Mouse (Mus musculus) heart, adult 11 months (tissue): ENCODE measurements around the gene Cdh12.
A peak's percentile ranks its signal among the peaks of the same experiment; 100 is the strongest.
"Not testable (repeated sequence)": the region's sequence is repeated elsewhere in the genome, so short reads cannot be mapped to it uniquely, and the experiment has no call there.

ENCODE experiments used
- DNase-seq: peaks from one replicate; pipeline ENCODE4 v3.0.0; 2022

The Cdh12 gene

DNA sequence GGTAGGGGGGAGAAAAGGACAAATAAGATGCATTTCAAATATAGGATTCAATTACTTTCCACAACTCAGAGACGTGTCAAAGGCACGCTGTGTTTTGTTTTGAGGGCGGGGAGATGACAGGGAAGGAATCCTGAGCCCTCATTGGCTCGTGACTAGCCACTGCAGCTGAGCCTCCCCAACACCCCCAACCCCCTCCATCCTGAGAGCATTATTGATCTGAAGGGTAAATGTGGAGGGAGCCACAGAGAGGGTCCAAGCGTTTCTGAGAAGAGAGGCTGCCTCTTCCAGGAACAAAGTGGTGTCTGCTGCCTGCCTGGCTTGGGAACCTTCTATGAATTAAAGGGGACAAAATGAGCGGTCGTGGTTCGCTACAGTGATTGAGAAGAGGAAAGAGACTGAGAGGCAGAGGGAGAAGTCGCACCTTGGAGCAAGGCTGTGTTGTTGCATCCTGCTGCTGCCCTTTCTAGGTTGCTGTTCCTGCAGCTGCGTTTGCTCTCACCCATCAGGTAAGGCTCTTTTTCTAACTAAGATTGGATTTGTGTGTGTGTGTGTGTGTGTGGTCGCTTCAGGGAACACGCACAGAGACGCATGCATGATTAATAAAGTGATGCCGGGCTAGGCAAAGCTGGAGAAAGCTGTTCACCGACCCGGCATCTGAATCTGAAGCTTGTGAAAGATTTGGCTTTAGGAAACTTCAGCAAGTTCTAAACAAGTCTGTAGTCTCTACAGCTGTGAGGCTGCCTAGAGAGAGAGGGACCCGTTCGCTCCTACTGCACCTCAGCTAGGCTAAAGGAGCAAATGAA, at the start of gene Cdh12:
Cdh12 (plus strand) TSS at position 405 of the 803 bp plus-strand sequence.
- peak; percentile 67 for DNase-seq

DNA sequence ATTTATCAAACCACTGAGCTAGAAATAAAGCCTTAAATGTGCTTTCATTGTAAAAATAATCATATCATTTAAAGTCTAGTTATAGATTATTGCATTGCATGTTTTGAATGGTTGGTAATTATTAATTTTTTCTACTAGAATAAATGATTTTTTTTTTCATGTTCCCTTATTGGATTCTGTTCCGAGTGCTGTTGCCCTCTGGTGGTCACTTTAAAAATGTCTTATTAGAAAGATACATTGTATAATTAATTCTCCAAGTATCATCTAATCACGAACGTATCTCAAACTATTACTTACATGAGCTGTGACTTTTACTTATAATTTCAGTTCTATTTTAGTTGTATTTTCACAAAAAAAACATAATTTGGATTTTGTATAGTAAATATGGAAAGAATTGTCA, 45.5 kb upstream of the Cdh12 start:
- DNase-seq: no peak

DNA sequence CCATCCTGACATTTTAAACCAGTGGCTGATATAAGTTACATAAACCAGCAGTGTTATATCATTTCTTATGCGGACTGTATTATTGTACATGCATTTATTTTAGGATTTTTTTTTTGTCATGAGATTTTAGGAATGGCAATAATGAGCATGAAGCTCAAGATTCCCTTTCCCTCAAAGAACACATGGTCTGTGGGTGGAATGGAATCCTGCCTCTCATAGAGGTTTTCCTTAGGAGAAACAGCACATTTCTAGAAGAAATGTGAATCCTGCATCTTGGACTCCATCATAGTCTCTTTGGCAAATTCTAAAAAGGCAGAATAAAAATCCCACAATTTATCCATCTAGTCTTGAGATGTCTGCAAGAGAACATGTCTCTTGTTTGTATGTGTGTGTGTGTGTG, 35.7 kb upstream of the Cdh12 start:
- no peak for DNase-seq

DNA sequence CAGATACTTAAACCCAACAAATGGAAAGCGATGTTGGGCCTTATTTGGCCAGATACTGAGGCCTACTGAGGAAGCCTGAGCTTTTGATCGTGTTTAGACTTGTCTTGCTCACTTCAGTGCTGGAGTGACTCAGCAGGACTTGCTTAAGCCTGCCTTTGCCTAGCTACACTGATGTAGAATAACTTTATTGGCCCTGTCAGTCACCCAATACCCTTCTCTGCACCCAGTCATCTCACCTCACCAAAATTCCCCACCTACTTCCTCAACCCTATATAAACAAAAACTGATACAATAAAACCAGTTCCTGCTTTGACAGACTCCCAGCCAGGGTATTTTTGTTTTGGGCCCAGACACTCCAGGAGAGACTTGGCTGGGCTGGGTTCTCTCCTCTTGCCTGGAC, 12.7 kb upstream of the Cdh12 start:
- no peak for DNase-seq

DNA sequence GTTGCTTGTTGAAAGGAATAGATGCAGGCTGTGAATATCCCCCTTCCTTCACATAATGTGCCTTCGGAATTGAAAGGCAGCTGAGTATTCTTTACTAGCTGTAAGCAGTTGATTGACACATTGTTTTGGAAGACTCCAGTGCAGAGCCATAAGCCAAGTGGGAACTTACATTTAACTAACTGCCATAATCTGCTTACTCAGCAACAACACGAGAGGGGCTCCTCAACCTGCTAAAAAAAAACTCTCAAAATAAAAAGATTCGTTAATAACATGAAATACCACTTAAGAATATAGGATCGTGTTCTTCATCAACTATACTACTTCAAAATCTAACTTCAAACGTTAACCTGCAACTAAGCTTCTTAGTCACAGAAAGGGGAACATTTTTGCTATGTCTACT, 1.5 kb downstream of the Cdh12 start:
- no peak for DNase-seq

DNA sequence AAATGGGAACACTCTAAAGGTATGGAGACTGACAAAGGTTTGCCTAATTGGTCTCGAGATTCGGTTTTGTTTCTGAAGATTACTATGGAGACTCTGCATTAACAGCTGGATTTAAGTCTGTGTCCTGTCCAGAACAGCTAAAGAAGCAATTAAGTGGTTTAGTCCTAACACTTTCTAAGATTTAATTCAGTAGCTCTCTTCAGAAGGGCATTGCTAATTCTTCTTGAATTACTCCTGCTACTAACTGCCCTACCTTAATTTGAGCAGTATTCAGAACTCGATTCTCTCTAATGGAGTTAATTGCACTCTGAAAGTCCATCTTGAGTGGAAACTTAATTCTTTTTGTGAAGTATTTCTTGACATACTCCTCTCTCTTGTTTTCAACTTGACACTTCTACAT, 9.4 kb downstream of the Cdh12 start:
- DNase-seq: no peak

DNA sequence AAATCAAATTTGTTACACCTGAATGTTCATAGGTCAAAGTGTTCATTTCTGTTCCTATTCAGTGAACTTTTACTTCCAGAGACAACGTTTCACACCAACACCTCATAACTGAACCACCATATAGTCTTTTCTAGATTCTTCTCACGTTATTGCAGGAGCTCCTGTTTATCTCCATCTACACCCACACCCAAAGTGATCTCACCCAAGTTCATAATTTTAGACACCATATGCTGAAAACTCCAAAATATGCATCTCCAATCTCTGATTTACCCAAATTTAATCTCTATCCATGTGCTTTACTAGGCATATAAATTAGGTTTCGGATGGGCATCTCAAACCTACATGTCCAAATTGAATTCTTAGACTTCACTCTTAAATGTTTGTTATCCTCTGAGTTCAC, 13.4 kb downstream of the Cdh12 start:
- no peak for DNase-seq

DNA sequence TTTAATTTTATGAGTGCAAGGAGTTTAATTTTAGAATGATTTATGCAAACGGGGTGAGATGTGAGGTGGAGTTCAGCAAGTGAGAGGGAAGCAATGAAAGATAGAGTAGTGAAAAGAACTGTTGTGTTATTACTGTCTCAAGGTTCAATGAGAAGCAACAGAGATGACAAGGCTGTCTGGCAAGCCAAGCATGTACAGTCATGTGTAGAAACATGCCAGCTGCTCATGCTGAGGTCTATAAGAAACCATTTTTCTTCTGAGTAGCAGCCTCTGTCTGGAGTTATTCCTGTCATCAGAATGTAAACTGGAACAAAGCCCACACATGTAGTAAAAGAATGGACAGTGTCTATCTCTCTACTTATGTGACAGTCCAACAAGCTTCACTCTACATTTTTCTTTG, 14.5 kb downstream of the Cdh12 start:
- DNase-seq: no peak

DNA sequence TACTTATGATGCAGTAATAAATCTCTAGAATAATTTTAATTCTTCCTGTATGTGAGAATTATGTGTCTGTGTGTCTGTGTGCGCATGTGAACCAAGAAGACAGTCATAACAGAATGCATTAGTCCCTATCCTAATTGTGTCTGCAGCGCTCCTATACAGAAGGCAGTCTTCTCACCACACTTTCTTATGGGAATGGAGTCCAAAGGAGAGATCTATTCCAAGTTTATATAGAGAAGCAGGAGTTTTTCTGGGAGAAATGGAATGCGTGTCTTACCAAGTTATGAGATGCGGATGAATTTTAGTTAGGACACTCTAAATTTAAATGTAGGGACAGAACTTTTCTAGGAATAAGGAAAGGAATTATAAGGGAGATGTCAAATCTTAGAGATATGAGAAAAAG, 101.9 kb downstream of the Cdh12 start:
- DNase-seq: no peak

DNA sequence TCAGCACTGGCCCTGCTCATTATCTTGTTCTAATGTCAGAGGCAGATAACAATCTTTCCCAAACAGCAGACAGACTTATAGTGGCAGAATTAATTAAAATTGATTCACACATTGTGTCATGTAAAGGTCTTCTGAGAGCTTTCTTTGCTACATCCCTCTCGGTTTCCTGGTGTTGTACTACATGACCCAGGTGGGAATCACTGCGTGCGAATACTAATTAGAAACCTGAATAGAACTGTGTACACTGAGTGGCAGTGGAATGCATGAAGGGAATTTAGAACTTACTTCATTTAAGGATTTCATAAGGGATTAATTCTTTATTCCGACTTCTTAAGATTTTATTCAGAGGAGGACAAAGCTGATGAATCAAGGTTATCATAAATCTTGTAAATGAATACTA, 121.9 kb downstream of the Cdh12 start:
- DNase-seq: no peak

DNA sequence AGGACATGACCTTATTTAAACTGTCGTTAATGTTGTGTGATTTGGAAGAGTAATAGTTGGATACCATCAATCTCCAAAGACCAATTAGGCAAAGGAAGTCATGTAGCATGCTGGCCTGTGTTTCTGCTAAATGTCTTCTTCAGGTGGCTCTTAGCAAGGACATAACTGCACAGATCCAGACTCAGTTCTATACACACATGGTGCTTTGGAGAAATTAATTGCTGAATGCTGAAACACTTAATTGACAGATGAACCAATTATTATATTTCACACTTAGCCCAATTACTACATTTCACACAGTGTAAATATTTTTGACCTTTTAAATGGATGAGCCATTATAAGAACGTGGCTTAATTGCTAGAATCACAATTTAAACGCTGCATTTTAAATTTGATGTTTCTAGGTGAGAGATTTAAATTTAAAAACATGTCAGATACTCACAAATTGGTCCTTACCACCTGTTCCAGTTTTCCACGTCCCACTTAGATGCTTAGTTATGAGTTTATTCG, 133.6 kb downstream of the Cdh12 start:
- DNase-seq: peak; percentile 27

DNA sequence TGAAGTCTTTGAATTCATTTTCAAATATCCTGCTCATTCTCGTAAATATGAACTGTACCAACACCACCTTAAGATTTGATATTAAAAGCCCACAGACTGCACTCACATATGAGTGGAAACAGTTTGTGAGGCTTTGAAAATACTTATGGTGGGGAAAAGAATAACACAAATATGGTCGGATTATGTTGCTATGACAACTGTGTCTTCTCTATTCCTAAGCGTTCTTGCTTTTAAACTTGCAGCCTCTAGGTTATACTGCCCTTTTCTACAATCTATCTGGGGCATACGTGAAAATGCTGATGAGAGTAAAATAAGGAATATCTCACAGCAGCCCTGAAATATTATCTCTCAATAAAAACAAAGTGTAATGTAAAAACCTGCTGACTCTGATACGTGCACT, 142.5 kb downstream of the Cdh12 start:
- no peak for DNase-seq

DNA sequence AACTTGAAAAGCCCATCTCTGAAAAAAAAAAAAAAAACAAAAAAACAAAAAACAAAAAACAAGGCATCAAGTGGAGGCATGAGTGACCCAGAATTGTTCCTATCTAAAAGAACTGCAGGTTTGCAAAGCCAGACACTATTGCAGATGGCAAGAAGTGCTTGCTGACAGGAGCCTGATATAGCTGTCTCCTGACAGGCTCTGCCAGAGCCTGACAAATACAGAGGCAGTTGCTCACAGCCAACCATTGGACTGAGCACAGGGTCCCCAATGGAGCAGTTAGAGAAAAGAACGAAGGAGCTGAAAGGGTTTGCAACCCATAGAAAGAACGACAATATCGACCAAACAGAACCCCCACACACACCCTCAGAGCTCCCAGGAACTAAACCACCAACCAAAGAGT, 156.7 kb downstream of the Cdh12 start:
- DNase-seq: peak; percentile 92

DNA sequence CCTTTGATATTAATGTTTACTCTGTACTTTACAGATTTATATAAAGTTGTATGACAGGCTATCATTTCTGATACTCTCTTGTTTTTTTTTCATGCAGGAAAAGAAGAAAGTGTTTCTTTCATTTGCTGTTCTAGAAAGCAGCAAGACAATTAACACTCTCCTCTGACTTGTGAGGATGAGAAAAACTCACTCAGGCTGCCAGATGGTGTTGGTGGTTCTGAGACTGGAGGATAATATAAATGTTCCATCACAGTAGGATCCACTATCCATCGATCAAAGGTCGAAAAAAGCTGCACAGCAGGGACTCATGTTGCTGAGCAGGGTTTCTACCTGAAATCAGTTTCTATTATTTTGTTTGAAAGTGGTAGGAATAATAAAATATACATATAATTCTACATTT, 185.5 kb downstream of the Cdh12 start:
- DNase-seq: no peak

DNA sequence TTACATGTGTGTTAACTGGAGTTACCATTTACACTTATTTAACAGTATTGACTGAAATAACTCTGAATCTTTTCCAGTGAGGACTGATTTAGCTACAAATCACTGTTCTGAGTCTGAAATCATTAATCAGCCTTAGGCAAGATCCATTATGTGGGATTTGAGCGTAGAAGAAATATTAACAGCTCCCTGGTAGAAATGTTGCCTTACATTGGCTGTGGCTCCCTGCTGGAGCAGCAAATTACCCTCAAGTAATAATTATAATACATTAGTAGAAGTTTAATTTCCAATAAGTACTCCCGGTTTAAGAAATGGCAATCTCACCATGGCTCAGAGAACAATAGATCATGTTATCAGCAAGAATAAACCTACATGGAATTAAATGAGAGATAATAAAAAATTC, 190.1 kb downstream of the Cdh12 start:
- no peak for DNase-seq

DNA sequence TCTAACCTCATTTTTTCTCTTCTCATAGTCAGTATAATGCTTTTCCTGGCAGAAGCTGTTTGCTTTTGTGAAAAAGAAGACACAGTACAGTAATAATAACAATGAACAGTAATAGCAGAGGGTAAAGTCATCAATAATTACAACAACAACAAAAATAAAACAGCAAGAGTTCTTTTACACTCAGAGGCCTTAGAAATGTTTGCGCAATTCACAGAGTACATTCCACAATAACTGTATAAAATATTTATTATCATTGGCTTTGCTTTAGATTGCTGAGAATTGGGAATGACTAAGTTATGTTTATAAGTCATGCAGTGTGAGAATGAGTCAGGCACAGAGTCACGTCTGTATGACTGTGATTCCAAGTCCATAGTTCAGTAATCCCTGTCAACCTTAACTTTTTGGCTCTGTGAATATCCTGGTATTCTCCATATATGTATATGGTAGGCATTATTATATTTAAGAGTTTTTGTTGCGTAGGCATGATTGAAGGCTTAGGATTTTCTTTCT, 193.9 kb downstream of the Cdh12 start:
- DNase-seq: no peak

DNA sequence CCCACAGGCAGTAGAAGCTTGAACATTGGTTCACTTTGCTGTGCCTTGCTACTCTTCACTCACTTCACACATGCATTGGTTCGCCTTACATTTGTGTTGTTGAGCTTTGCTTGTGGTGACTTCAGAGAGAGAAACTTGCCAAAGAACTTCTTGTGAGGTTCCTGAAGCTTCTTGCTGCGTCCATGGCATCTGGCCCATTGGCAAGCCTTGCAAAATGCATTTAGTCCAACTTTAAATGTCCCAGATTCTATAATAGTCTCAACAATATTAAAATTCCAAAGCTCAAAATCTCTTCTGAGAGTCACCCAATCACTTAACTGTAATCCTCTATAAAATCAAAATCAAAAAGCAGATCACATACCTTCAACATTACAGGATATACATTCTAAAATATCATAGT, 211.2 kb downstream of the Cdh12 start:
- DNase-seq: no peak

DNA sequence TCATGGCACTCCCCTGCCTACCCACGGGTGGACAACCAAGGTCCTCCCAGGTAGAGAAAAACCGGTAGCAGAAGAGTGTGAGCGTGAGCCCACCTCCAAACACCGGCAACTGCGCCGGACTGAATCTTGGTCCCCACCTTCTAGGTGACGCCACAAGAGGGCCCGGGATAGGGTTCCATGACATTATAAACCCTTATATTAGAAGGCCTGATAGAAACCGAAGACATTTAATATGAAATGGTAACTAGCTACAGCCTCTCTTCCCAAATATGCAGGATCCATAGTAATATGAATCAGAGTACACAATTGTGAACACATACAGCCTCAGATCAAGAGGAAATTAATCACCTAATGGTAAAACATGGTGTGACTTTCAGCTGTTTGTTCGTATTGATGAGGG, 217.6 kb downstream of the Cdh12 start, which contains the start of gene Acot10:
Acot10 (minus strand) TSS at position 101 of the 400 bp plus-strand sequence.
- no peak for DNase-seq

DNA sequence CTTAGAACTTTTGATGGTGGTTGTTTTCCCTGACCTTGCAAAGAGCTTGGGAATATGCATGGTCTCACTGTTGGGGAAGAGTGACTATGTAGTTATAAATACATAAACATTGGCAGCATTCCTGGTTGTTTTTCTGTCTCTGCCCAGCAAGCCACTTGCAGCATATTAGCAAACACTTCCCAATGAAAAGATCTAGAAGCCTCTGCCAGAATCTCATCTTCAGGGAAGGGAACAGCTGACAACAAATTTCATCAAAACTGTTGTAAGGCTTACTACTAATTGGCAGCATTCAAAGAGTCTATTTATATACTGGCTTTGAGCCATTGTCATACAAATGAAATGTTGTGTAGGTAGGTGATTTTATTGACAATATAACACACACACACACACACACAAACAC, 218.3 kb downstream of the Cdh12 start:
- no peak for DNase-seq

DNA sequence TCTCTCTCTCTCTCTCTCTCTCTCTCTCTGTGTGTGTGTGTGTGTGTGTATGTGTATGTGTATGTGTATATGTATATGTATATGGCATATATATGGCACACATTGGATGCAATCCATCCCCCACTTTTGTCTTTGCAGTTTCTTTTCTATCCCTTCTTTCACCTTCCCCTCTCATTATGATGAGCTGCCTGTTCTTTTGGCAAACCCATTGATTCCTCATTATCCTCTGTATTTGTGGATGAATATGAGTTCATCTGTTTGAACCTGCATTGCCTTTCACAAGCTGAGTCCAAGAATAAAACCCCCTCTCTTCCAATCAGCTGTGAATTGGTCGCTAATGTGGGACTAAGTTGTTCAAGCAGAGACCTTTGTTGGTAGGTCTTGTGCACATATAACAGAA, 218.9 kb downstream of the Cdh12 start:
- no peak for DNase-seq

DNA sequence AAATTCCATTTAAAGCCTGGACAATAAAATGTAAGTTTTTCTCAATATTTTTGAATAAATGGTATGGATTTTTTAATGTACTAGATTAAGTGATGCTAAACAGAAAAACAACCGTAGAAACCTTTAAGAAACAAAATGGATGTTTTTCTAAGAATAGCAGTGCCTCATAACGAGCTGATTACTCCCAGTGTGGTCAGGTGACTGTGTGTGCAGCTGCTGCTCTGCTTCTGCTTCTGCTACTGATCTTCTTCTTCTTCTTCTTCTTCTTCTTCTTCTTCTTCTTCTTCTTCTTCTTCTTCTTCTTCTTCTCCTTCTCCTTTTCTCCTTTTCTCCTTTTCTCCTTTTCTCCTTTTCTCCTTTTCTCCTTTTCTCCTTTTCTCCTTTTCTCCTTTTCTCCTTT, 220.4 kb downstream of the Cdh12 start:
- DNase-seq: not testable (repeated sequence)

DNA sequence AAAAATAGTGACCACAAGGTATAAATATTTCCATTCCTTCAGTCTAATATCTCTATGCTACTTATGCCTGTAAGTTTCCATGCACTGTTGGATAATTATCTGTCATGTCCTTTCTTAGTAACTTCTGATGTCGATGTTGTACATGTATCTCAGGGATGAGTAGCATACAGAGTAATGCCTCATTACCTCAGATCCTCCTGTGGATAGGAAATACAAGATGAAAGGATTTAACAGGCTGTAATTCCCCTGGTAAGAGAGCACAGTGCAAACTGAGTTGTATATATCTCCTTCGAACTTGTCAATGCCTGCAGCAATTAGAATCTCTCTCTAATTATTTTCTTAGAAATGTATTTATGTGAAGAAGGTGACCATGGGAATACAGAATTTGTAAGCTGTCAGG, 233.7 kb downstream of the Cdh12 start:
- DNase-seq: no peak

DNA sequence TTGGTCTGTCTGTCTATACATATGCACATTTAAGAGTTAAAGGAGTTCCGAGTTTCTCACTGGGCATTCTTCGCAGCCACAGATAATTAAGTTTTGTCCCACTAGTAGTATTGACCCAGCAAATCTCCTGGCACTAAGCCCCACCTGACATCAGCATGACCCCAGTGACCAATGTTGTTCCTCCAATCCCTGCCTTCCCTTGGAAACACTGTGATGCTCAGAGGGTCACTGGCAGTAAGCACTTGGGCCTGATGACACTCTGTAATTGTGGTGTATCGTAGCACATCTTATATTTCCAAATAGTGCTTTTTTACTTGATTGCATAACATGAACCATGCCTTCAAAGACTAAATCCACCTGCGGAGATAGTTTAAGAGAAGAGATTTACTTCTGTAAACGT, 235.1 kb downstream of the Cdh12 start:
- DNase-seq: peak; percentile 23

DNA sequence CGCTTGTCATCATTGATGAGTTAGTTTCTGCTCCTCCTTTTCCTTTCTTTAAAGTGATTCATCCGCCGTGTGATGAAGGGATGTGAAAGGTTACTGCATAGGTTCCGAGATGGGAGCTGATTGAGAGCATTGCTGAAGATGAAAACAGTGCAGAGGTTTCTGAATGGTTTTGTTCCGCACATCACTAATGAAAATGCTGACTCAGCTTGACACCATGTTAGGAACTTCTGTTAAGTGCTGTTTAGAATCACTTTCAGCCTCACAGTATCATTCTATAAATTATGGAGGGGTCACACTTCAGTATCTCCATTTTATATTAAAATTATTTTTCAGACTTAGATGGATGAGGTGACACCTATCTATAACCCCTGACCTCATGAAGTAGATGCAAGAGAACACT, 247.2 kb downstream of the Cdh12 start:
- peak; percentile 34 for DNase-seq

DNA sequence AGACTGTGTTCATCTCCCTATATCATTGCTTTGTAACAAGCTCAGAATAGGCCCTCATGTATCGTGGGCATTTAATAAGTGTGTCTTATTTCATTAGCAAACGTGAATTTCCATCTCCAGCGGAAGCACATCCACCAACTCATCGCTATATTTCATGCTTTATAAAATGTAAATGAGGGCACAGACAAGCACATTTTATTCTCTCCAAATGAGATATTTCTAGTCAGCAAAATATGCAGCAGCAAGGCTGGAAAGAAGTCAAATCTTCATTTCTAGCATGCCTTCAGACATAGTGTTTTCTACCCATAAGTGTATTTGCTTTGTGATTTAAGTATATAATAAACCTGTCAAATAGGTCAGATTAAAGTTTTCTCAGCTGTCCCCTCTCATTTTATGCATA, 262.8 kb downstream of the Cdh12 start:
- DNase-seq: no peak
